Mouse (Mus musculus) megakaryocyte, embryonic 14.5 days (primary cell): ENCODE results near the gene Olfr1044. TPM values are rescaled to one million over a fixed set of nuclear protein-coding genes. Genes with fewer than 3 reads are reported as not detected.
"Not testable (repeated sequence)": the region's sequence is repeated elsewhere in the genome, so short reads cannot be mapped to it uniquely, and the experiment has no call there.

Experiments used
- H3K27me3 ChIP-seq: replicated peaks from 2 replicates; pipeline ENCODE3; 2012; ENCODE audit warnings: inconsistent platforms
- H3K36me3 ChIP-seq: replicated peaks from 2 replicates; pipeline ENCODE3; 2012; ENCODE audit warnings: low read length, inconsistent platforms, mixed read lengths
- H3K4me1 ChIP-seq: 2 replicates; pipeline ENCODE4 v1.6.1; 2012; ENCODE audit warnings: inconsistent platforms
- H3K4me3 ChIP-seq: replicated peaks from 2 replicates; pipeline ENCODE3; 2012; ENCODE audit warnings: moderate library complexity, mild to moderate bottlenecking, inconsistent platforms
- H3K9me3 ChIP-seq: 2 replicates; pipeline ENCODE4 v1.6.1; 2012; ENCODE audit warnings: inconsistent platforms
- FLI1 ChIP-seq: IDR thresholded peaks from 2 replicates; pipeline ENCODE4 v1.6.1; 2012; ENCODE audit warnings: low read length, inconsistent platforms, mixed read lengths
- GATA1 ChIP-seq: IDR thresholded peaks from 3 replicates; pipeline ENCODE4 v1.6.1; 2012; ENCODE audit warnings: mixed read lengths, low read length, inconsistent platforms, borderline replicate concordance
- polyA plus RNA-seq: library from polyadenylated mRNA; stranded (reverse); fragments of >175 nt; gene quantifications from 2 replicates; pipeline ENCODE4 v1.2.3, GENCODE M21; 2012; ENCODE audit warnings: low replicate concordance; ENCODE audit not compliant: insufficient read depth

Olfr1044 gene
- not detected in 2 replicates for polyA plus RNA-seq

GRCm38 (mm10) chr2:86177720-86178119 lies at the start of gene Olfr1044:
Gene Olfr1044, minus strand, starts transcription at chr2:86177820.
- H3K36me3 ChIP-seq: no peaks in the 10 kb centered on the region
- 0 out of 2 replicates have a peak, but pooled peaks cover 4% of the 10 kb centered on the region for H3K9me3 ChIP-seq
- no peak within 1 kb of the TSS for H3K4me3 ChIP-seq
- H3K27me3 ChIP-seq: no peaks in the 10 kb centered on the region
- no peaks in the 10 kb centered on the region for H3K4me1 ChIP-seq
- no peak for TF ChIP-seq FLI1
- TF ChIP-seq GATA1: no peak

GRCm38 (mm10) chr2:86219214-86219613 lies 41.6 kb upstream of the Olfr1044 start, which contains the start of gene Olfr1046:
Gene Olfr1046, minus strand, starts transcription at chr2:86219314.
- Histone ChIP-seq H3K9me3 (no peaks in the 10 kb centered on the region), H3K27me3 (no peaks in the 10 kb centered on the region), H3K4me1 (no peaks in the 10 kb centered on the region), H3K4me3 (no peak within 1 kb of the TSS), H3K36me3 (no peaks in the 10 kb centered on the region)
- TF ChIP-seq FLI1 (no peak), GATA1 (no peak)

GRCm38 (mm10) chr2:86202909-86203308 lies 25.3 kb upstream of the Olfr1044 start, which contains the start of gene Olfr1045:
Gene Olfr1045, minus strand, starts transcription at chr2:86203009.
- TF ChIP-seq FLI1: no peak
- TF ChIP-seq GATA1: no peak
- H3K36me3 ChIP-seq: no peaks in the 10 kb centered on the region
- H3K4me1 ChIP-seq: no peaks in the 10 kb centered on the region
- H3K4me3 ChIP-seq: no peak within 1 kb of the TSS
- 0 out of 2 replicates have a peak, but pooled peaks cover 2% of the 10 kb centered on the region for H3K9me3 ChIP-seq
- H3K27me3 ChIP-seq: no peaks in the 10 kb centered on the region

GRCm38 (mm10) chr2:86195863-86196262 lies 18.2 kb upstream of the Olfr1044 start:
- H3K4me3 ChIP-seq: no peak overlapping the region
- TF ChIP-seq FLI1: no peak
- no peak for TF ChIP-seq GATA1
- no peaks in the 10 kb centered on the region for H3K4me1 ChIP-seq
- H3K9me3 ChIP-seq: no peaks in the 10 kb centered on the region
- no peaks in the 10 kb centered on the region for H3K27me3 ChIP-seq
- H3K36me3 ChIP-seq: no peaks in the 10 kb centered on the region

GRCm38 (mm10) chr2:86185583-86185982 lies 8.0 kb upstream of the Olfr1044 start, which contains the start of gene Olfr52:
Gene Olfr52, minus strand, starts transcription at chr2:86185683.
- no peaks in the 10 kb centered on the region for H3K36me3 ChIP-seq
- no peak within 1 kb of the TSS for H3K4me3 ChIP-seq
- no peak for TF ChIP-seq FLI1
- no peaks in the 10 kb centered on the region for H3K27me3 ChIP-seq
- H3K9me3 ChIP-seq: 0 out of 2 replicates have a peak, but pooled peaks cover 4% of the 10 kb centered on the region
- no peaks in the 10 kb centered on the region for H3K4me1 ChIP-seq

- TF ChIP-seq FLI1: no peak
- no peak for TF ChIP-seq GATA1
- H3K4me1 ChIP-seq: no peaks in the 10 kb centered on the region
- no peak overlapping the region for H3K4me3 ChIP-seq
- H3K27me3 ChIP-seq: no peaks in the 10 kb centered on the region
- H3K9me3 ChIP-seq: 0 out of 2 replicates have a peak, but pooled peaks cover 4% of the 10 kb centered on the region
- H3K36me3 ChIP-seq: no peaks in the 10 kb centered on the region
Measured at GRCm38 (mm10) chr2:86179950-86180349, 2.3 kb upstream of the Olfr1044 start.

- not testable (repeated sequence) for H3K9me3 ChIP-seq, H3K36me3 ChIP-seq, H3K4me3 ChIP-seq, H3K27me3 ChIP-seq, H3K4me1 ChIP-seq
Measured at GRCm38 (mm10) chr2:86175422-86175821, 2.2 kb downstream of the Olfr1044 start.

GRCm38 (mm10) chr2:86167422-86167821 lies 10.2 kb downstream of the Olfr1044 start, which contains the start of gene Olfr1043:
Gene Olfr1043, minus strand, starts transcription at chr2:86167522.
- TF ChIP-seq GATA1: no peak
- no peak for TF ChIP-seq FLI1
- no peaks in the 10 kb centered on the region for H3K4me1 ChIP-seq
- H3K9me3 ChIP-seq: no peaks in the 10 kb centered on the region
- H3K27me3 ChIP-seq: no peaks in the 10 kb centered on the region
- H3K4me3 ChIP-seq: no peak within 1 kb of the TSS
- no peaks in the 10 kb centered on the region for H3K36me3 ChIP-seq

- Histone ChIP-seq H3K9me3 (no peaks in the 10 kb centered on the region), H3K4me3 (no peak within 1 kb of the TSS), H3K36me3 (no peaks in the 10 kb centered on the region), H3K4me1 (no peaks in the 10 kb centered on the region), H3K27me3 (no peaks in the 10 kb centered on the region)
- TF ChIP-seq GATA1: no peak
- no peak for TF ChIP-seq FLI1
Measured at GRCm38 (mm10) chr2:86161738-86162137, 15.9 kb downstream of the Olfr1044 start, which contains the start of gene Olfr1042. Gene Olfr1042, minus strand, starts transcription at chr2:86161838.

GRCm38 (mm10) chr2:86146632-86147031 lies 31.0 kb downstream of the Olfr1044 start, which contains the start of gene Olfr1040:
Gene Olfr1040, minus strand, starts transcription at chr2:86146732.
- H3K36me3 ChIP-seq: no peaks in the 10 kb centered on the region
- no peaks in the 10 kb centered on the region for H3K9me3 ChIP-seq
- H3K4me1 ChIP-seq: no peaks in the 10 kb centered on the region
- H3K4me3 ChIP-seq: no peak within 1 kb of the TSS
- TF ChIP-seq GATA1 (no peak), FLI1 (no peak)
- no peaks in the 10 kb centered on the region for H3K27me3 ChIP-seq
